Mouse (Mus musculus) intestine, embryonic 16.5 days (tissue): ENCODE results near the gene Kif22. TPM values are rescaled to one million over a fixed set of nuclear protein-coding genes. Genes with fewer than 3 reads are reported as not detected.
"Not testable (repeated sequence)": the region's sequence is repeated elsewhere in the genome, so short reads cannot be mapped to it uniquely, and the experiment has no call there.

Experiments used
- ATAC-seq: fragments of 200-750 bp; cut with Nextera tagmentation; 2 replicates; pipeline ENCODE4 v1.8.0; 2017; ENCODE audit warnings: moderate TSS enrichment, moderate library complexity
- H3K27ac ChIP-seq: fragments of 300-500 bp; sonication (generic); 2 replicates; pipeline ENCODE4 v1.5.1; 2014; ENCODE audit warnings: mild to moderate bottlenecking, low read length
- H3K27me3 ChIP-seq: fragments of 300-500 bp; sonication (generic); replicated peaks from 2 replicates; pipeline ENCODE4 v1.6.1; 2014; ENCODE audit warnings: low read length, control low read depth, mixed read lengths; ENCODE audit not compliant: control insufficient read depth, insufficient read depth
- H3K36me3 ChIP-seq: fragments of 300-500 bp; sonication (generic); 2 replicates; pipeline ENCODE4 v1.6.1; 2014; ENCODE audit warnings: low read length, control low read depth; ENCODE audit not compliant: control insufficient read depth, insufficient read depth
- H3K4me1 ChIP-seq: fragments of 300-500 bp; sonication (generic); 2 replicates; pipeline ENCODE4 v1.6.1; 2014; ENCODE audit warnings: low read length, control low read depth, mixed read lengths; ENCODE audit not compliant: control insufficient read depth, insufficient read depth
- H3K4me2 ChIP-seq: fragments of 300-500 bp; sonication (generic); 2 replicates; pipeline ENCODE4 v1.6.1; 2014; ENCODE audit warnings: low read depth, low read length, control low read depth
- H3K4me3 ChIP-seq: fragments of 300-500 bp; sonication (generic); 2 replicates; pipeline ENCODE4 v1.5.1; 2014; ENCODE audit warnings: mild to moderate bottlenecking, low read length
- H3K9ac ChIP-seq: fragments of 300-500 bp; sonication (generic); 2 replicates; pipeline ENCODE4 v1.6.1; 2014; ENCODE audit warnings: low read depth, low read length
- H3K9me3 ChIP-seq: fragments of 300-500 bp; sonication (generic); 2 replicates; pipeline ENCODE4 v1.6.1; 2016; ENCODE audit warnings: low read length, control low read depth; ENCODE audit not compliant: control insufficient read depth
- WGBS: fragments of 180-500 bp; shearing (Covaris S2); extraction: QIAGEN DNeasy Blood & Tissue Kit; methylation state at CpG from one replicate; pipeline ENCODE4 v1.1.7; 2014; 5-methylcytosine and 5-hydroxymethylcytosine counted together
- polyA plus RNA-seq: library from polyadenylated mRNA; unstranded; fragments of >200 nt; fragmentation: Nextera tagmentation; extraction: Ambion mirVana; gene quantifications from 2 replicates; pipeline ENCODE4 v1.2.1, GENCODE M21; 2015

Kif22 gene
- 87.5 and 100 TPM in 2 replicates for polyA plus RNA-seq

DNA sequence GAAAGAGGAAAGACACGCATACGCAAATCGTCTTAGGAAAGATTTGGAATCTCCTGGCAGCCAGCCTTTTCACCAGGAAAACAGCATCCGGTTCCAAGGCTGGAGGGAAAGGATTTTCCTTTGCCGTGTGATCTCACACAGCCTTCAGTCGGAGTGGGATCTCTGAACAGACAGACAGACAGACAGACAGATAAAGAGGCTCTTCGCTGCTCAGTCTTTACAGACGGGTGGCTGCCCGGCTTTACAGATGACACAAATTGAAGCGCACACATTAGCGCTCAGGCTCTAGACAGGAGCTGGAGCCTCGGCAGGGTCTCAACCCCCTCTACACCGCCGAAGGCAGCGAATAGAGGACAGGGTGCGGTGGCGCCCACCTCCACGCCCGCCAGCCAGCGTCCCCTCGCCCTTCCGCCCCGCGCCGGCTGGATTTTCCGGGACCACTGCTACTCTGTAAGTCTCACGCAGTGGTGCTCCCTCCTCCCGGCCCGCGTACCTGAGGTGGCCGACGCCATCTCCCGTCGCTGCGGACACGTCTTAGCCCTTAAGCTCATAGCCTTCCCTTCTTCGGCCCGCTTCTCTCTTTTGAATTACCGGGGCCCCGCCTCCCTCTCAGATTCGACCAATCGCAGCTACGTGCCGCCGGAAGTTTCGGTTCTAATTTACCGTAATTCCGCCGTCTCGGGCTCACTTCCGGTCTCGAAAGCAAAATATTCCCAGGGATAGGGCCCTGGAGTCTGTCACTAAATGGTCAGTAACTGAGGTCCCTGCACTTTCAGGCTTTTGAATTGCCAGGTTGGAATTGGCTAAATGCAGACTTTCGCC is at the start of gene Kif22:
TSS of gene Kif22 (minus strand) at position 621 of the 822 bp plus-strand sequence.
- ATAC-seq = peak; percentile 90
- no peaks in the 10 kb centered on the region; the same call in 1 of the 2 replicates for H3K36me3 ChIP-seq
- H3K4me1 ChIP-seq = peaks cover 12% of the 10 kb centered on the region
- H3K9me3 ChIP-seq = no peaks in the 10 kb centered on the region
- under 1% methylated on average over 53 of the region's 53 CpGs for WGBS
- H3K27me3 ChIP-seq = no peaks in the 10 kb centered on the region
- H3K4me3 ChIP-seq = peak within 1 kb of the TSS; percentile 84
- H3K27ac ChIP-seq = peak within 1 kb of the TSS; percentile 77
- H3K9ac ChIP-seq = peak within 1 kb of the TSS; percentile 84
- peak within 1 kb of the TSS; percentile 68 for H3K4me2 ChIP-seq

DNA sequence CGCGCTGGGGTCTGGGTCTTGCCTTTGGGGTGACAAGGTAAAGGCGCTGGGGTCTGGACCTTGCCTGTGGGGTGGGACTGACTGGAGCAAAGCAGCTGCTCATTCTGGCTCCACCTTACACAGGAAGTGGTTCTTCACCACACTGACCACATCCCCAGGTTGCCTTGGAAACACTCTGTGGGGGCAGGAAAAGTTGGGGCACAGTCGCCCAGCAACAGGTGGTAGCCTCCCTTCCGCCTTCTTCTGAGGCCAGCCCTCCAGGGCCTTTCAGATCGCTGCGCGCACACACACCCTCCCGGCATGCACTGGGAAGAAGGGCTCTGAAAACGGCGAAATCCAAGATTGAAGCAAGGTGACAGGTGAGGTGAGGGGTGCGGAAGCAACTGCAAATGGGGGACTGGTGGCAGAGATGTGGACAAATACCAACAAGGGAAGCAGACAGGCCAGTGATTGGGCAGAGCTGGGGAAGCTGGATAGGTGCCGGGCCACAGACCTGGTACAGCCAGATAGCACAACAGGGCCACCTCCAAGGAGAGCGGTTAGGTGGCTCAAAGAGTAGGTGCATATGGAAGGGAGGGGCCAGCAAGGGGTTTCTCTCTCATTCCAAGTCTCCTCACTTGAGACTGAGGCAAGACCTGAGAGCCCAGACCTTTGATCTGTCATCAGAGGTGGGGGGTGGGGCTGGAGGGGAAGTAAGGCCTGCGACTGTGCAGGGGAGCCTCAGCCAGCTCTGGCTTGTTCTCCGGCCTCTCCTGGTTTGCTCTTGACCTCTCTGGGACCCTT is 49.0 kb upstream of the Kif22 start, which contains the start of gene AI467606:
TSS of gene AI467606 (plus strand) at position 246 of the 783 bp plus-strand sequence.
- H3K4me3 ChIP-seq = peak within 1 kb of the TSS; percentile 20
- no peaks in the 10 kb centered on the region for H3K36me3 ChIP-seq
- no peaks in the 10 kb centered on the region for H3K27me3 ChIP-seq
- H3K4me2 ChIP-seq = peak within 1 kb of the TSS; percentile 40
- peak; percentile 91 for ATAC-seq
- peak within 1 kb of the TSS; percentile 47 for H3K27ac ChIP-seq
- peaks cover 16% of the 10 kb centered on the region for H3K4me1 ChIP-seq
- WGBS = 59% methylated on average over 16 of the region's 16 CpGs
- peak within 1 kb of the TSS; percentile 44 for H3K9ac ChIP-seq
- no peaks in the 10 kb centered on the region for H3K9me3 ChIP-seq

DNA sequence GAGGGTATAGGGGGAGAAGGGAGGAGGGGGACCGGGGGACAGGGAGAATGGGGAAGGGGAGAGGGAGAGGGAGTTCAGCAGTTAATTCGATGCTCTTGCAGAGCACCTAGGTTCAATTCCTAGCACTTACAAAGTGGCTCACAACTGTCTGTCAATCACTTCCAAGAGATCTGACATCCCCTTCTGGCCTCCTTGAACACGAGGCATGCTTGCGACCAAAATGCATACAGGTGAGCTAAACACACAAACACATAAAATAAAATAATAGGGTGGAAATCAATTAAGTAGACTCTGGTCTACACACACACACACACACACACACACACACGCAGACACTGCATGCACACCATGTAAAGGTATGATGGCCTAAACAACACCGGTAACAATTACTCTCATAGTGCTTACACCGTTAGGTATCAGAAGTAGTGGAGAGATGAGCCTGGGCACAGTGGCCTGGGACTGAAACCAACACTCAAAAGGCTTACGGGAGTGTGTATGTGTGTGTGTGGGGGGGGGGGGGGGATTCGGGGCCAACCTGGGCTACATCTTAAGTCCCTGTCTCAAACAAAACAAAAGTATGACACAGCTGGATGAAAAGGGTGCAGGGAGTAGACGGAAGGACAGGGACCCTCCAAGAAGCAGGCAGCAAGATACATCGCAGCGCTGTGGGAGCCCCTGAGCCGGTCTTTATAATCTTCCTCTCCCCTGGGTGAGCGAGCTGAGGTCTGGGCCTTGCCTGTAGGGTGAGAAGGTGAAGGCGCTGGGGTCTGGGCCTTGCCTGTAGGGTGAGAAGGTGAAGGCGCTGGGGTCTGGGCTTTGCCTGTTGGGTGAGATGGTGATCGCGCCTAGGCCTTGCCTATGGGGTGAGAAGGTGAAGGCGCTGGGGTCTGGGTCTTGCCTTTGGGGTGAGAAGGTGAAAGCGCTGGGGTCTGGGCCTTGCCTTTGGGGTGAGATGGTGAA is 48.2 kb upstream of the Kif22 start:
- H3K4me1 ChIP-seq = peaks cover 16% of the 10 kb centered on the region
- no peak overlapping the region for H3K4me3 ChIP-seq
- peak overlapping the region; percentile 40; the same call in 1 of the 2 replicates for H3K4me2 ChIP-seq
- 81% methylated on average over 20 of the region's 20 CpGs for WGBS
- no peak for ATAC-seq
- no peaks in the 10 kb centered on the region for H3K9me3 ChIP-seq
- no peaks in the 10 kb centered on the region for H3K36me3 ChIP-seq
- H3K27me3 ChIP-seq = no peaks in the 10 kb centered on the region
- H3K27ac ChIP-seq = 0 out of 2 replicates have a peak overlapping the region, but pooled peaks have one; percentile 28
- no peak overlapping the region for H3K9ac ChIP-seq

DNA sequence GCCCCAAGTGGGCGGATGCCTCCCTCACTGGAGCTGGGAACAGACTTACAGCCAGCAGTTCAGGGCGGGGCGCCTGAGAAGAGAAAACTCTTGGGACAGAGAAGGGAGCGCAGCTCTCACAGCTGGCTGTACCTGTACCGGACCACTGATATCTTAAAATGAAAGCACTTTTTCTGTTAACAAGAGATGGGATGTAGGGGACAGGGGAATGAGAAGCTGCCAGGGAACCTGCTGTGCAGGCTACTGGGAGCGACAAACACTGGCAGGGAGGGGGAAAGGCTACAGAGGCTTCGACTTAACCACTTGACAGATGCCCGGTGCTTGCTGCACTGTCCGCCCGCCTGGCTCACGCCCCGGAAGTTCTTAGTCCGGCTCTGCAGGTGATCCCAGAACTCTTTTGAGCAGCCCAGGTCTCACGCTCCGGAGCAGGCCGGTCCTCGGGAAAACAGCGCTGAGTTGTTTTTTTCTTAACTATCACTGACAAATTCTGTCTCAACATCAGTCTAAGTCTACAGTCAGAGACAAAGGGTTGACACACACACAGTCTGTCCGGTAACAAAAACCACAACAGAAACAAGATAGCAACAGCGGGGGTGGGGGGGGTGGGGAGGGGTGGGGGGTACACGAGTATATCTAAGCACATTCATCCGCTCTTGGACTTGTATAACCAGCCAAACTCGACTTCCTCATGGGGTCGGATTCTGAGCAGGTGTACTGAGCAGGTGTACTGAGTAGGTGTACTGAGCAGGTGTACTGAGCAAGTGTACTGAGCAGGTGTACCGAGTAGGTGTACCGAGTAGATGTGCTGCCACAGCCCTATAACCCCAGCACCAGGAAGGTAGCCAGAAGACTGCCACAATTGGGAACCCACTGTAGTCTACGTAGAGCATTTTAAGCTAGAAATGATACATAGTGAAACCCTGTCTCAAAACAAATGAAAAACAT is 46.9 kb upstream of the Kif22 start:
- Histone ChIP-seq H3K36me3 (no peaks in the 10 kb centered on the region), H3K4me2 (peak overlapping the region; percentile 45), H3K4me1 (peaks cover 16% of the 10 kb centered on the region), H3K9me3 (no peaks in the 10 kb centered on the region), H3K27me3 (no peaks in the 10 kb centered on the region), H3K27ac (peak overlapping the region; percentile 48; the same call in 1 of the 2 replicates), H3K9ac (peak overlapping the region; percentile 49), H3K4me3 (peak overlapping the region; percentile 26)
- 19% methylated on average over 27 of the region's 27 CpGs for WGBS
- no peak for ATAC-seq

DNA sequence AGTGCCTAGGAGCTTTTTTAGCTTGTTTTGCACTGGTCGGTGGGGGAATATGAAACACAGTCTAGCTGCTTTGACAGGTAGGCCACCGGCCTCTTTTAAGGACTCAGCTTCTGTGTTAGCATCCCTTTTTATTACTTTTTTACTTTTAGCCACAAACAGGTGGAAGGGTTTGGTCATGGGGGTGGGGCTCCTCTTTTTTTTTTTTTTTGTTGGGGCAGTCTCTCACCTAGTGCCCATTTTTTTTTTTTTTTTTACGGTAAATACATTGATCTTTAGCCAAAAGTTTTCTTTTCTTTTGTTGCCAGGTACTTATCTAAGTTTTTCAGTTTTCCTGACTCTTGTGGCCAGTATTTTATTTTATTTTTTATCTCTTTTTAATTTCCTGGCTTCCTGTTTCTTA is 45.8 kb upstream of the Kif22 start:
- Histone ChIP-seq H3K4me1 (peaks cover 16% of the 10 kb centered on the region), H3K9me3 (no peaks in the 10 kb centered on the region), H3K9ac (no peak overlapping the region), H3K36me3 (no peaks in the 10 kb centered on the region), H3K4me3 (no peak overlapping the region), H3K4me2 (no peak overlapping the region), H3K27ac (no peak overlapping the region), H3K27me3 (no peaks in the 10 kb centered on the region)
- no peak for ATAC-seq
- WGBS = 86% methylated on average over 3 of the region's 3 CpGs

DNA sequence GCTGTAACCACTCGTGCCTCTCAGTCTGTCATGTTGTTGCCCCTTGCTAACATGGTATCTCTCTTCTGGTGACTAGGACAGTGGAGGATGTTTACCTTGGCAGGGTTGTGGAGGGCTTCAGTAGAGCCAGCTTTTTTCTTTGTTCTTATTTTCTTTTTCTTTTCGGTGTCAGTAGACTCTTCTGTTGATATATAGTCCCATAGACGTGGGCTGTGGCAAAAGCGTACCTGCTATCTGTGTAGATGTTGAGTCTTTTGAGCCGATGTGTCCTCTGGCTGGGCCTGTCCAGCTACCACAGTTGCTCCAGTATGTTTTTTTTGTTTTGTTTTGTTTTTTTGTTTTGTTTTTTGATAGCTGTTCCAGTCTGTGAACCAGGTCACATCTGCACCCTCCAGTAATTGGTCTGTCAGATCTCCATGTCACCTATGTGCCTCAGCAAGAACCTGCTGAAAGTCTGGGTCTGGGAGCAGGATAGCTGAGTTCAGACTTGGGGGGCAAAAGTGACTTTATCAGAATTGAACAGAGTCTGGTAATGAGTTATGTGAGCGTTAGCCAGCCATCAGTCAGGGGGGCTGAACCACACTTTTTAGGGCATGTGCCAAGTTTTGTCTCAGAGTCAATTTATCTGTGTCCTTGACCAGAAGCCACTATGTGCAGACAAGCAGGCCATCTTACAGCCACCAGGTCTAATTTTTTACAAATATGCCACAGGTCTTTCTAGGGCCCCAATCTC is 45.2 kb upstream of the Kif22 start, which contains the start of gene Zg16:
TSS of gene Zg16 (minus strand) at position 51 of the 733 bp plus-strand sequence.
- H3K4me1 ChIP-seq = peaks cover 16% of the 10 kb centered on the region
- not testable (repeated sequence) for ATAC-seq
- WGBS = 81% methylated on average over 6 of the region's 6 CpGs

DNA sequence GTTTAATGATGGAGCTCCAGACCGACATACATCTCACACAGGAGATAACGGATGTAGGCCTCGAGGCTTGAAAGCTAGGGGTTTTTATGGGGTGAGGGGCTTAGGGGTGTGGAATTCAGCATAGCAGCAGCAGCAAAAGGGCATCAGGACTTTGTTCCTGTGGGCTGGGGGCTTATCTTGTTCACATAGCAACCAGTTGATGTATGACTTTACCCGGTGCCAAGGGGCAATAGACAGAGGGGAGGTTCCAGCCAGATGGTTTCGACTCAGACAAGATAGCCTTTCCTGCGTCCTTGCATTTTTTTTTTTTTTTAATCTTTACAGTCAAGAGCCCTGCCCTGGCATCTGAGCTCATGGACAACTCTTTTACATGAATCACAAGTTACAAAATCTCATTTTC is 43.5 kb upstream of the Kif22 start:
- ATAC-seq, H3K27ac ChIP-seq, H3K4me2 ChIP-seq, H3K4me3 ChIP-seq, H3K9me3 ChIP-seq, H3K36me3 ChIP-seq, H3K9ac ChIP-seq, H3K27me3 ChIP-seq: not testable (repeated sequence)
- H3K4me1 ChIP-seq = peaks cover 10% of the 10 kb centered on the region
- 51% methylated on average over 6 of the region's 6 CpGs for WGBS

More for the DNA sequence above, 45.2 kb upstream of the Kif22 start, which contains the start of gene Zg16:
- H3K4me3 ChIP-seq, H3K27me3 ChIP-seq, H3K9me3 ChIP-seq, H3K9ac ChIP-seq, H3K36me3 ChIP-seq, H3K27ac ChIP-seq, H3K4me2 ChIP-seq: not testable (repeated sequence)
